Mouse (Mus musculus) ES-Bruce4 (cell line): Measurements from ENCODE around the gene Megf8.

Experiments
- CTCF ChIP-seq: IDR thresholded peaks from one replicate; pipeline ENCODE4 v1.8.1; 2011; ENCODE audit warnings: low read depth, low read length
- POLR2A ChIP-seq: IDR thresholded peaks from one replicate; pipeline ENCODE4 v1.8.1; 2011; ENCODE audit warnings: low read length; ENCODE audit not compliant: insufficient read depth

DNA sequence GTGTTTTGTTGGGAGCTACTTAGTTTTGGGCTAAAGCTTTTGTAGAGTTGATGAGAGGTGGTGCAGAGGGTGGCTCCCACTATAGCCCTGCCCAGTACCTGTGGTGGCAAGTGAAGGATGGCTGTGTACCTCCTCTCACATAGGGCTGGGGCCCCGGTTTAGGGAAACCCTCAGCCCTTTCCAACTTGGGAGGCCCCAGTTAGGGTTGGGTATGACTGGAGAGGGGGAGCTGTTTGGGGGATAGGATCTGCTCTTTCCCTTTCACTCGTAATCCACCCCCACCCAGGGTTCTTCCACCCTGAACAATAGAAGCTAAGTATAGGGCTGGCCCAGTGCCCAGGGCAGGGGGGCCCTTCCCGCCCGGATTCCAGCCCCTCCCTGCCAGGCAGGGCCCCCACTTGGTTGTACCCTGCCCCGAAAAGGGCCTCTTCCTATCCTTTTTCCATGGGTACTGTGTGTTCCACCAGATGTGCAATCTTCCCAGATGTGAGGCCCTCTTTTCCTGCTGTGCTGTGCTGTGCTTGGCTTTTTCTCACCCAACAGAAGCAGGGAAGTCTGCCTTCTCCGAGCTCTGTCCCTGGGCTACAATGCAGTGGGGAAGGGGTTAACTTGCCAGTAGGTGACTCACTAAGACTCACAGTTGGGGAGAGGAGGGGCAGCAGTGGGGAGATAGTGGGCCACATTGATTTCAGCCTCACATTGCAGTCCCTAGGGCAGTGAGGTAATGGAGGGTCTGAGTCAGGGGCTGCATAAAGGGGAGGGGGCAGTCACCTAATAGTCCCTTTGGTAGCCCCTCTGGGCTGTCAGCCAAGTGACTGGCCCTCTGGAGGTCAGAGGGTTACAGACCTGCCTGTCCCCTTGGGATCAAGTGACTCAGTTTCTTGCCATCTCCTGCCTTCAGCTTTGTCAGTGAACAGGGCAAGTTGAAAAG is 36.8 kb upstream of the Megf8 start:
- no peak for TF ChIP-seq CTCF
- no peak for TF ChIP-seq POLR2A
